Comparison of ENCODE assay signal across 8 mouse cellular contexts in the genomic region with DNA sequence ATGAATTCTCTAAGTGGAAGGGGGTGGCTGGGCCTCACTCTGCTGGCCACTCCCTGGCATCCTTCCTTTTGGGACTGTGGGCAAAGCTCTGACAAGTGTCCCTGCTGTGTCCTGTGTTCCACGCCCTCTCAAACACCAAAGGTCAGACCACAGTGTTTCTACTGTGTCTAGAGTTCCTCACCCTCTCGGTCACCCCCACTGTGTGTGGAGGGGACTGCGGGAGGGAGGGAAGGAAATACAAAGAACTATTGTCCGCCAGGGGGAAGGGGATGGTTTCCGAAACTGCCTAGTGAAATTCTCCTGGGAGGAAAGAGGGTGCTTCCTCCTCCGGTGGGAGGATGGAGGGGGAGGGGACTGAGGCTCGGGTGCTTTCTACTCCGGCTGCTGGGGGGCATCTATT. TPM values are rescaled to one million over a fixed set of nuclear protein-coding genes. Genes with fewer than 3 reads are reported as not detected.
DNase-seq lines count a peak whose midpoint lies in the region; ATAC-seq and TF ChIP-seq lines count a peak whose summit lies in the region.

No protein-coding gene starts in this region.

- H3K36me3 ChIP-seq in lung, embryonic 14.5 days (ENCODE audit: insufficient read depth): peaks cover 62% of the 10 kb centered on the region
- peaks cover 49% of the 10 kb centered on the region for H3K36me3 ChIP-seq in forebrain, embryonic 10.5 days (replicated peaks)
- peaks cover 12% of the 10 kb centered on the region for H3K36me3 ChIP-seq in limb, embryonic 11.5 days (ENCODE audit: control insufficient read depth, insufficient read depth, low read length)
- peaks cover 32% of the 10 kb centered on the region for H3K36me3 ChIP-seq in neural tube, embryonic 12.5 days

- no peaks in the 10 kb centered on the region for H3K27me3 ChIP-seq in lung, embryonic 14.5 days (ENCODE audit: insufficient read depth, low read length)
- H3K27me3 ChIP-seq in forebrain, embryonic 10.5 days (ENCODE audit: poor library complexity, severe bottlenecking): no peaks in the 10 kb centered on the region
- H3K27me3 ChIP-seq in limb, embryonic 11.5 days (ENCODE audit: control insufficient read depth, insufficient read depth, low read length): no peaks in the 10 kb centered on the region
- 0 out of 2 replicates have a peak, but pooled peaks cover 4% of the 10 kb centered on the region for H3K27me3 ChIP-seq in neural tube, embryonic 12.5 days (replicated peaks)

- H3K4me1 ChIP-seq in lung, embryonic 14.5 days (ENCODE audit: insufficient read depth): peaks cover 24% of the 10 kb centered on the region
- H3K4me1 ChIP-seq in forebrain, embryonic 10.5 days: peaks cover 48% of the 10 kb centered on the region
- H3K4me1 ChIP-seq in limb, embryonic 11.5 days (ENCODE audit: control insufficient read depth, insufficient read depth, low read length): peaks cover 17% of the 10 kb centered on the region
- peaks cover 26% of the 10 kb centered on the region for H3K4me1 ChIP-seq in neural tube, embryonic 12.5 days

- peak overlapping the region; percentile 97 for H3K27ac ChIP-seq in lung, embryonic 14.5 days (ENCODE audit: low read depth)
- peak overlapping the region; percentile 86 for H3K27ac ChIP-seq in forebrain, embryonic 10.5 days
- no peak overlapping the region; the same call in 1 of the 2 replicates for H3K27ac ChIP-seq in limb, embryonic 11.5 days (replicated peaks; ENCODE audit: low read depth, low read length)
- no peak overlapping the region for H3K27ac ChIP-seq in neural tube, embryonic 12.5 days

- peak overlapping the region; percentile 64 for H3K4me3 ChIP-seq in lung, embryonic 14.5 days (ENCODE audit: low read depth, low read length)
- H3K4me3 ChIP-seq in forebrain, embryonic 10.5 days: peak overlapping the region; percentile 62
- no peak overlapping the region for H3K4me3 ChIP-seq in limb, embryonic 11.5 days (ENCODE audit: low read depth, low read length)
- H3K4me3 ChIP-seq in neural tube, embryonic 12.5 days: no peak overlapping the region

- no peak for TF ChIP-seq CTCF in lung, embryonic 14.5 days (IDR thresholded peaks at IDR 0.05; ENCODE audit: low read depth)

- H3K4me2 ChIP-seq in lung, embryonic 14.5 days: peak overlapping the region; percentile 82
- peak overlapping the region; percentile 34; the same call in 1 of the 2 replicates for H3K4me2 ChIP-seq in limb, embryonic 11.5 days (ENCODE audit: low read depth, severe bottlenecking)
- H3K4me2 ChIP-seq in neural tube, embryonic 12.5 days (replicated peaks): peak overlapping the region; percentile 93

- no peaks in the 10 kb centered on the region for H3K9me3 ChIP-seq in lung, embryonic 14.5 days (ENCODE audit: low read depth, low read length)
- H3K9me3 ChIP-seq in forebrain, embryonic 10.5 days: no peaks in the 10 kb centered on the region
- H3K9me3 ChIP-seq in limb, embryonic 11.5 days (ENCODE audit: control insufficient read depth, low read length): no peaks in the 10 kb centered on the region
- no peaks in the 10 kb centered on the region for H3K9me3 ChIP-seq in neural tube, embryonic 12.5 days

- peak; percentile 1; the same call in 1 of the 2 replicates for ATAC-seq in lung, embryonic 14.5 days (ENCODE audit: insufficient read depth)
- no peak for ATAC-seq in limb, embryonic 11.5 days (ENCODE audit: insufficient number of reproducible peaks, low FRiP score, low TSS enrichment, low read depth)
- ATAC-seq in neural tube, embryonic 12.5 days (ENCODE audit: low FRiP score, low read depth): no peak

- WGBS in lung, embryonic 14.5 days: 19% methylated on average over 8 of the region's 8 CpGs
- 8% methylated on average over 8 of the region's 8 CpGs for WGBS in forebrain, embryonic 10.5 days
- WGBS in limb, embryonic 11.5 days: 28% methylated on average over 8 of the region's 8 CpGs
- WGBS in neural tube, embryonic 12.5 days: 6% methylated on average over 8 of the region's 8 CpGs

- DNase-seq in lung, embryonic 14.5 days: no peak
- DNase-seq in lung, postnatal 25 days (ENCODE audit: low spot score): no peak
- DNase-seq in forebrain, embryonic 10.5 days (ENCODE audit: extremely low spot score, low spot score): no peak
- no peak for DNase-seq in limb, embryonic 11.5 days (ENCODE audit: low spot score)
- no peak for DNase-seq in urinary bladder, adult 2 months (ENCODE audit: low spot score)
- DNase-seq in urinary bladder, postnatal 36 days (ENCODE audit: low spot score in 2 of 2): no peak
- no peak for DNase-seq in gastrocnemius, adult 8-10 months (ENCODE audit: low spot score in 2 of 2)

- H3K9ac ChIP-seq in lung, embryonic 14.5 days: peak overlapping the region; percentile 51
- peak overlapping the region; percentile 72 for H3K9ac ChIP-seq in limb, embryonic 11.5 days (ENCODE audit: low read length)
- H3K9ac ChIP-seq in neural tube, embryonic 12.5 days: peak overlapping the region; percentile 69; the same call in 1 of the 2 replicates

RNA-seq across cellular contexts. Expression of a gene that starts 5.5 kb away (rescaled TPM):
- 103 and 108 TPM in 2 replicates for polyA plus RNA-seq in lung, embryonic 14.5 days (2014; fragmentation: Nextera tagmentation; extraction: Ambion mirVana)
- 35.1 and 40.2 TPM in 2 replicates for polyA plus RNA-seq in forebrain, embryonic 10.5 days (2016; fragmentation: Nextera tagmentation; extraction: Ambion mirVana)
- polyA plus RNA-seq in limb, embryonic 11.5 days (2014; fragmentation: Nextera tagmentation; extraction: Ambion mirVana): 38.8 TPM in 2 replicates
- 34.3 and 37.9 TPM in 2 replicates for polyA plus RNA-seq in neural tube, embryonic 12.5 days (2016; fragmentation: Nextera tagmentation; extraction: Ambion mirVana)
- polyA plus RNA-seq in urinary bladder, adult 2 months (2012; rRNA removed): 371 and 680 TPM in 2 replicates
- 10 to 100 TPM; 64.6 to 81.5 (median 69.0) TPM for total RNA-seq in gastrocnemius, adult 8-10 months (2022)

RNA-seq across cellular contexts. Expression of a gene that starts 20.5 kb away (rescaled TPM):
- polyA plus RNA-seq in lung, embryonic 14.5 days (2014; fragmentation: Nextera tagmentation; extraction: Ambion mirVana): 100 and 110 TPM in 2 replicates
- polyA plus RNA-seq in forebrain, embryonic 10.5 days (2016; fragmentation: Nextera tagmentation; extraction: Ambion mirVana): 36.1 and 37.9 TPM in 2 replicates
- 53.0 and 54.6 TPM in 2 replicates for polyA plus RNA-seq in limb, embryonic 11.5 days (2014; fragmentation: Nextera tagmentation; extraction: Ambion mirVana)
- polyA plus RNA-seq in neural tube, embryonic 12.5 days (2016; fragmentation: Nextera tagmentation; extraction: Ambion mirVana): 61.8 and 69.1 TPM in 2 replicates
- polyA plus RNA-seq in urinary bladder, adult 2 months (2012; rRNA removed): 321 and 348 TPM in 2 replicates
- total RNA-seq in gastrocnemius, adult 8-10 months (2022): 10 to 100 TPM in 2 of 4 experiments, 1 to 10 TPM in 2; 8.9 to 17.6 (median 13.5) TPM

RNA-seq across cellular contexts. Expression of a gene that starts 30.3 kb away (rescaled TPM):
- 1.2 and 1.5 TPM in 2 replicates for polyA plus RNA-seq in lung, embryonic 14.5 days (2014; fragmentation: Nextera tagmentation; extraction: Ambion mirVana)
- polyA plus RNA-seq in forebrain, embryonic 10.5 days (2016; fragmentation: Nextera tagmentation; extraction: Ambion mirVana): 0.20 and 0.21 TPM in 2 replicates
- 0.08 TPM in 1 of 2 replicates, not detected in the other for polyA plus RNA-seq in limb, embryonic 11.5 days (2014; fragmentation: Nextera tagmentation; extraction: Ambion mirVana)
- 1.2 and 1.3 TPM in 2 replicates for polyA plus RNA-seq in neural tube, embryonic 12.5 days (2016; fragmentation: Nextera tagmentation; extraction: Ambion mirVana)
- 0.70 and 1.5 TPM in 2 replicates for polyA plus RNA-seq in urinary bladder, adult 2 months (2012; rRNA removed)
- 1 to 10 TPM; 1.3 to 2.4 (median 1.7) TPM for total RNA-seq in gastrocnemius, adult 8-10 months (2022)

RNA-seq across cellular contexts. Expression of a gene that starts 46.9 kb away (rescaled TPM):
- 0.46 and 0.47 TPM in 2 replicates for polyA plus RNA-seq in lung, embryonic 14.5 days (2014; fragmentation: Nextera tagmentation; extraction: Ambion mirVana)
- polyA plus RNA-seq in forebrain, embryonic 10.5 days (2016; fragmentation: Nextera tagmentation; extraction: Ambion mirVana): 1.4 TPM in 2 replicates
- polyA plus RNA-seq in limb, embryonic 11.5 days (2014; fragmentation: Nextera tagmentation; extraction: Ambion mirVana): 0.75 and 0.76 TPM in 2 replicates
- polyA plus RNA-seq in neural tube, embryonic 12.5 days (2016; fragmentation: Nextera tagmentation; extraction: Ambion mirVana): 1.0 and 1.3 TPM in 2 replicates
- polyA plus RNA-seq in urinary bladder, adult 2 months (2012; rRNA removed): 0.66 and 0.74 TPM in 2 replicates
- total RNA-seq in gastrocnemius, adult 8-10 months (2022): not detected

Comparison
In these comparisons a context has a peak if more than half of its experiments do, and no peak if none do; other contexts are left out.
1. H3K27ac ChIP-seq: peak in lung, embryonic 14.5 days (single experiment) and forebrain, embryonic 10.5 days (single experiment); none in limb, embryonic 11.5 days (single experiment) and neural tube, embryonic 12.5 days (single experiment).
2. H3K4me2 ChIP-seq: peak in every context shown above with its lines; median percentile 93 in neural tube, embryonic 12.5 days; 82 in lung, embryonic 14.5 days; 34 in limb, embryonic 11.5 days.
3. H3K4me3 ChIP-seq: peak in lung, embryonic 14.5 days (single experiment) and forebrain, embryonic 10.5 days (single experiment); none in limb, embryonic 11.5 days (single experiment) and neural tube, embryonic 12.5 days (single experiment).
4. Peak in every context shown above with its lines, with median percentiles within 50 percentile points of each other: H3K9ac ChIP-seq.